Mouse (Mus musculus) heart, embryonic 10.5 days (tissue): ENCODE measurements around the gene Nxpe5. TPM values are rescaled to one million over a fixed set of nuclear protein-coding genes. Genes with fewer than 3 reads are reported as not detected.

Experiments
- DNase-seq: peaks from one replicate; pipeline ENCODE4 v3.0.0-alpha.2; 2017; ENCODE audit warnings: low spot score
- H3K27ac ChIP-seq: fragments of 300-500 bp; sonication (generic); 2 replicates; pipeline ENCODE4 v1.5.1; 2016; ENCODE audit warnings: mild to moderate bottlenecking
- H3K27me3 ChIP-seq: fragments of 300-500 bp; sonication (generic); 2 replicates; pipeline ENCODE4 v1.6.1; 2016; ENCODE audit warnings: mild to moderate bottlenecking; ENCODE audit not compliant: poor library complexity, insufficient read depth, severe bottlenecking
- H3K36me3 ChIP-seq: fragments of 300-500 bp; sonication (generic); 2 replicates; pipeline ENCODE4 v1.6.1; 2016; ENCODE audit warnings: mild to moderate bottlenecking, moderate library complexity
- H3K4me1 ChIP-seq: fragments of 300-500 bp; sonication (generic); 2 replicates; pipeline ENCODE4 v1.6.1; 2016; ENCODE audit warnings: mild to moderate bottlenecking
- H3K4me3 ChIP-seq: fragments of 300-500 bp; sonication (generic); 2 replicates; pipeline ENCODE4 v1.5.1; 2016; ENCODE audit warnings: mild to moderate bottlenecking, moderate library complexity
- H3K9me3 ChIP-seq: fragments of 300-500 bp; sonication (generic); 2 replicates; pipeline ENCODE4 v1.6.1; 2016; ENCODE audit warnings: mild to moderate bottlenecking, moderate library complexity
- WGBS: fragments of 180-500 bp; shearing (Covaris S2); methylation state at CpG from one replicate; pipeline ENCODE4 v1.1.7; 2016; 5-methylcytosine and 5-hydroxymethylcytosine counted together
- polyA plus RNA-seq: library from polyadenylated mRNA; unstranded; fragments of >200 nt; fragmentation: Nextera tagmentation; extraction: Ambion mirVana; gene quantifications from 2 replicates; pipeline ENCODE4 v1.2.1, GENCODE M21; 2016

Nxpe5 gene
- polyA plus RNA-seq, 1 experiment from 2014 or later, result not detected

GRCm38 (mm10) chr5:138267114-138267513 lies 41.4 kb downstream of the Nxpe5 start:
- WGBS, result 83% methylated on average over 3 of the region's 3 CpGs
- Histone ChIP-seq H3K27ac (no peak overlapping the region), H3K4me3 (no peak overlapping the region), H3K36me3 (peaks cover 13% of the 10 kb centered on the region), H3K4me1 (peaks cover 32% of the 10 kb centered on the region), H3K27me3 (peaks cover 11% of the 10 kb centered on the region; the same call in 1 of the 2 replicates), H3K9me3 (no peaks in the 10 kb centered on the region)
- peak; percentile 63 for DNase-seq

- H3K36me3 ChIP-seq, result peaks cover 11% of the 10 kb centered on the region
- H3K27me3 ChIP-seq, result peaks cover 22% of the 10 kb centered on the region; the same call in 1 of the 2 replicates
- H3K4me1 ChIP-seq, result peaks cover 25% of the 10 kb centered on the region
- 67% methylated on average over 4 of the region's 4 CpGs for WGBS
- no peak overlapping the region for H3K27ac ChIP-seq
- peak; percentile 42 for DNase-seq
- no peak overlapping the region for H3K4me3 ChIP-seq
- no peaks in the 10 kb centered on the region for H3K9me3 ChIP-seq
These were observed 43.3 kb downstream of the Nxpe5 start for GRCm38 (mm10) chr5:138268980-138269379.

- WGBS, result 59% methylated on average over 3 of the region's 3 CpGs
- peaks cover 8% of the 10 kb centered on the region for H3K36me3 ChIP-seq
- H3K27me3 ChIP-seq, result peaks cover 31% of the 10 kb centered on the region; the same call in 1 of the 2 replicates
- H3K27ac ChIP-seq, result no peak overlapping the region
- no peak for DNase-seq
- no peaks in the 10 kb centered on the region for H3K9me3 ChIP-seq
- no peak overlapping the region for H3K4me3 ChIP-seq
- H3K4me1 ChIP-seq, result peaks cover 32% of the 10 kb centered on the region
These were observed 45.5 kb downstream of the Nxpe5 start for GRCm38 (mm10) chr5:138271232-138271631.

- Histone ChIP-seq H3K9me3 (no peaks in the 10 kb centered on the region), H3K4me1 (peaks cover 39% of the 10 kb centered on the region), H3K4me3 (peak within 1 kb of the TSS; percentile 39), H3K36me3 (peaks cover 17% of the 10 kb centered on the region), H3K27ac (peak within 1 kb of the TSS; percentile 56; the same call in 1 of the 2 replicates), H3K27me3 (peaks cover 38% of the 10 kb centered on the region; the same call in 1 of the 2 replicates)
- DNase-seq, result peak; percentile 69
- 1% methylated on average over 12 of the region's 12 CpGs for WGBS
These were observed 46.8 kb downstream of the Nxpe5 start, which contains the start of gene Gal3st4 for GRCm38 (mm10) chr5:138272409-138272923. TSS of gene Gal3st4 (minus strand) at chr5:138272840.

GRCm38 (mm10) chr5:138274186-138274585 lies 48.5 kb downstream of the Nxpe5 start:
- H3K27me3 ChIP-seq, result peaks cover 38% of the 10 kb centered on the region; the same call in 1 of the 2 replicates
- H3K4me1 ChIP-seq, result peaks cover 49% of the 10 kb centered on the region
- no peaks in the 10 kb centered on the region for H3K9me3 ChIP-seq
- peaks cover 24% of the 10 kb centered on the region for H3K36me3 ChIP-seq
- H3K4me3 ChIP-seq, result no peak overlapping the region
- 79% methylated on average over 8 of the region's 8 CpGs for WGBS
- H3K27ac ChIP-seq, result no peak overlapping the region
- peak; percentile 64 for DNase-seq

- H3K4me3 ChIP-seq, result peak overlapping the region; percentile 45
- peaks cover 38% of the 10 kb centered on the region; the same call in 1 of the 2 replicates for H3K27me3 ChIP-seq
- 24% methylated on average over 41 of the region's 41 CpGs for WGBS
- H3K9me3 ChIP-seq, result no peaks in the 10 kb centered on the region
- peak; percentile 76 for DNase-seq
- H3K36me3 ChIP-seq, result peaks cover 24% of the 10 kb centered on the region
- H3K4me1 ChIP-seq, result peaks cover 56% of the 10 kb centered on the region
- peak overlapping the region; percentile 37; the same call in 1 of the 2 replicates for H3K27ac ChIP-seq
These were observed 49.7 kb downstream of the Nxpe5 start for GRCm38 (mm10) chr5:138275216-138276050.

- H3K36me3 ChIP-seq, result peaks cover 24% of the 10 kb centered on the region
- H3K9me3 ChIP-seq, result no peaks in the 10 kb centered on the region
- DNase-seq, result peak; percentile 59
- no peak overlapping the region for H3K27ac ChIP-seq
- H3K27me3 ChIP-seq, result peaks cover 30% of the 10 kb centered on the region; the same call in 1 of the 2 replicates
- H3K4me1 ChIP-seq, result peaks cover 38% of the 10 kb centered on the region
- no peak overlapping the region for H3K4me3 ChIP-seq
- 87% methylated on average over 7 of the region's 7 CpGs for WGBS
These were observed 52.3 kb downstream of the Nxpe5 start for GRCm38 (mm10) chr5:138277994-138278393.

- peak within 1 kb of the TSS; percentile 75 for H3K4me3 ChIP-seq
- H3K36me3 ChIP-seq, result peaks cover 19% of the 10 kb centered on the region
- no peaks in the 10 kb centered on the region for H3K9me3 ChIP-seq
- peaks cover 20% of the 10 kb centered on the region; the same call in 1 of the 2 replicates for H3K27me3 ChIP-seq
- 1% methylated on average over 56 of the region's 56 CpGs for WGBS
- peak; percentile 99 for DNase-seq
- H3K4me1 ChIP-seq, result peaks cover 38% of the 10 kb centered on the region
- peak within 1 kb of the TSS; percentile 83 for H3K27ac ChIP-seq
These were observed 54.1 kb downstream of the Nxpe5 start, which contains the start of the genes Gm43720, Gpc2 and Stag3 for GRCm38 (mm10) chr5:138279585-138280424. TSS of gene Gm43720 (minus strand) at chr5:138279958. TSS of gene Gpc2 (minus strand) at chr5:138280005. TSS of gene Stag3 (plus strand) at chr5:138280240.

GRCm38 (mm10) chr5:138280425-138280768 lies 54.7 kb downstream of the Nxpe5 start:
- H3K4me1 ChIP-seq, result peaks cover 32% of the 10 kb centered on the region
- no peaks in the 10 kb centered on the region for H3K9me3 ChIP-seq
- 20% methylated on average over 26 of the region's 26 CpGs for WGBS
- peak overlapping the region; percentile 75 for H3K4me3 ChIP-seq
- DNase-seq, result no peak
- peaks cover 20% of the 10 kb centered on the region; the same call in 1 of the 2 replicates for H3K27me3 ChIP-seq
- peaks cover 15% of the 10 kb centered on the region for H3K36me3 ChIP-seq
- peak overlapping the region; percentile 83; the same call in 1 of the 2 replicates for H3K27ac ChIP-seq

GRCm38 (mm10) chr5:138280829-138281228 lies 55.1 kb downstream of the Nxpe5 start:
- DNase-seq, result peak; percentile 73
- Histone ChIP-seq H3K27me3 (peaks cover 19% of the 10 kb centered on the region; the same call in 1 of the 2 replicates), H3K27ac (no peak overlapping the region), H3K4me1 (peaks cover 28% of the 10 kb centered on the region), H3K36me3 (peaks cover 15% of the 10 kb centered on the region), H3K4me3 (no peak overlapping the region), H3K9me3 (no peaks in the 10 kb centered on the region)
- WGBS, result 88% methylated on average over 15 of the region's 15 CpGs

- H3K27ac ChIP-seq, result no peak overlapping the region
- DNase-seq, result peak; percentile 68
- peaks cover 20% of the 10 kb centered on the region for H3K4me1 ChIP-seq
- WGBS, result 58% methylated on average over 2 of the region's 2 CpGs
- H3K27me3 ChIP-seq, result peaks cover 10% of the 10 kb centered on the region; the same call in 1 of the 2 replicates
- no peak overlapping the region for H3K4me3 ChIP-seq
- H3K9me3 ChIP-seq, result no peaks in the 10 kb centered on the region
- peaks cover 11% of the 10 kb centered on the region for H3K36me3 ChIP-seq
These were observed 56.1 kb downstream of the Nxpe5 start for GRCm38 (mm10) chr5:138281798-138282197.

GRCm38 (mm10) chr5:138283540-138283939 lies 57.8 kb downstream of the Nxpe5 start:
- no peak for DNase-seq
- Histone ChIP-seq H3K27me3 (peaks cover 8% of the 10 kb centered on the region; the same call in 1 of the 2 replicates), H3K9me3 (no peaks in the 10 kb centered on the region), H3K4me1 (peaks cover 12% of the 10 kb centered on the region), H3K36me3 (no peaks in the 10 kb centered on the region), H3K27ac (no peak overlapping the region), H3K4me3 (no peak overlapping the region)
- WGBS, result 43% methylated on average over 1 of the region's 1 CpGs
